Mouse (Mus musculus) spleen, adult 2 months (tissue): ENCODE results near the gene Prkn.

Experiments used
- CTCF ChIP-seq: fragments of 200-500 bp; IDR thresholded peaks from 2 replicates; pipeline ENCODE4 v1.5.1; 2011; ENCODE audit warnings: mild to moderate bottlenecking, inconsistent platforms; ENCODE audit not compliant: insufficient read depth, insufficient read length, insufficient replicate concordance; ENCODE audit errors: extremely low read depth
- POLR2A ChIP-seq: fragments of 200-500 bp; IDR thresholded peaks from 2 replicates; pipeline ENCODE4 v1.6.1; 2011; ENCODE audit warnings: low read depth, low read length, inconsistent platforms

DNA sequence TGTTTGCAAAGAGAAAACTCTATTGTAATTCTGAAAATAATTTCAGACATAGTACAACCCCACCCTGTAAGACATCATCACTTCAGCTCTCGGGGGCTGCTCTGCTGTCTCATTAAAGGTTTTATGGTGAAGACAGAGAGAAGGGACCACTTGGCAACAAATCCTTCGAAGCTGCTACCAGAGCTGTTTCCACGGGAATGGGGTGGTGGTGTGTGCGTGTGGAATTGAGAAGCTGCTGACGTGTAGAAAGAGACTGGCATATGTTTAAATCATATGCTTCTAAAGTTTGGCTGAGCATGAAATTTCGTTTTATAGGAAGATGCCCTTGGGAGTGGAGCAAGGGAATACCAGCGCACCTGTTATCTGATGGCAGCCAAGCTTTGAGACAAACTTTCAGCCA, 514.2 kb downstream of the Prkn start:
- no peak for TF ChIP-seq CTCF
- no peak for TF ChIP-seq POLR2A
